Mouse (Mus musculus) kidney, embryonic 14.5 days (tissue): ENCODE measurements around the gene Ift52. TPM values are rescaled to one million over a fixed set of nuclear protein-coding genes. Genes with fewer than 3 reads are reported as not detected.

Experiments used
- ATAC-seq: fragments of 200-750 bp; cut with Nextera tagmentation; 2 replicates; pipeline ENCODE4 v1.8.0; 2017; ENCODE audit warnings: moderate number of reproducible peaks, mild to moderate bottlenecking, moderate TSS enrichment, moderate library complexity; ENCODE audit not compliant: low FRiP score, low TSS enrichment
- H3K27ac ChIP-seq: fragments of 300-500 bp; sonication (generic); 2 replicates; pipeline ENCODE4 v1.5.1; 2014; ENCODE audit warnings: low read depth, mild to moderate bottlenecking, low read length, moderate library complexity, mixed read lengths
- H3K27me3 ChIP-seq: fragments of 300-500 bp; sonication (generic); 2 replicates; pipeline ENCODE4 v1.6.1; 2014; ENCODE audit warnings: mild to moderate bottlenecking, low read length; ENCODE audit not compliant: control insufficient read depth, insufficient read depth
- H3K36me3 ChIP-seq: fragments of 300-500 bp; sonication (generic); 2 replicates; pipeline ENCODE4 v1.6.1; 2014; ENCODE audit warnings: low read length, mixed read lengths; ENCODE audit not compliant: control insufficient read depth, insufficient read depth
- H3K4me1 ChIP-seq: fragments of 300-500 bp; sonication (generic); 2 replicates; pipeline ENCODE4 v1.6.1; 2014; ENCODE audit warnings: low read length, mixed read lengths; ENCODE audit not compliant: control insufficient read depth, insufficient read depth
- H3K4me2 ChIP-seq: fragments of 300-500 bp; sonication (generic); replicated peaks from 2 replicates; pipeline ENCODE4 v1.6.1; 2014; ENCODE audit warnings: low read depth, mild to moderate bottlenecking, low read length
- H3K4me3 ChIP-seq: fragments of 300-500 bp; sonication (generic); 2 replicates; pipeline ENCODE4 v1.5.1; 2014; ENCODE audit warnings: mild to moderate bottlenecking, low read length
- H3K9ac ChIP-seq: fragments of 300-500 bp; sonication (generic); 2 replicates; pipeline ENCODE4 v1.6.1; 2014; ENCODE audit warnings: low read depth, mild to moderate bottlenecking, low read length, moderate library complexity
- H3K9me3 ChIP-seq: fragments of 300-500 bp; sonication (generic); 2 replicates; pipeline ENCODE4 v1.6.1; 2016; ENCODE audit warnings: low read length; ENCODE audit not compliant: control insufficient read depth
- WGBS: fragments of 180-500 bp; shearing (Covaris S2); extraction: QIAGEN DNeasy Blood & Tissue Kit; methylation state at CpG from one replicate; pipeline ENCODE4 v1.1.7; 2014; 5-methylcytosine and 5-hydroxymethylcytosine counted together
- polyA plus RNA-seq: library from polyadenylated mRNA; unstranded; fragments of >200 nt; fragmentation: Nextera tagmentation; extraction: Ambion mirVana; gene quantifications from 2 replicates; pipeline ENCODE4 v1.2.1, GENCODE M21; 2014

Ift52 gene
- 43.4 and 56.0 TPM in 2 replicates for polyA plus RNA-seq

GRCm38 (mm10) chr2:163016916-163017743 is at the start of gene Ift52:
Gene Ift52 (plus strand): TSS chr2:163017354.
- peaks cover 5% of the 10 kb centered on the region; the same call in 1 of the 2 replicates for H3K4me1 ChIP-seq
- H3K4me3 ChIP-seq: peak within 1 kb of the TSS; percentile 64
- peak within 1 kb of the TSS; percentile 66 for H3K9ac ChIP-seq
- peak within 1 kb of the TSS; percentile 62 for H3K4me2 ChIP-seq
- peak; percentile 98 for ATAC-seq
- H3K27ac ChIP-seq: peak within 1 kb of the TSS; percentile 45; the same call in 1 of the 2 replicates
- no peaks in the 10 kb centered on the region for H3K27me3 ChIP-seq
- no peaks in the 10 kb centered on the region for H3K36me3 ChIP-seq
- H3K9me3 ChIP-seq: no peaks in the 10 kb centered on the region
- under 1% methylated on average over 57 of the region's 57 CpGs for WGBS

- Histone ChIP-seq H3K4me1 (no peaks in the 10 kb centered on the region), H3K4me3 (no peak overlapping the region), H3K27ac (no peak overlapping the region), H3K9ac (no peak overlapping the region), H3K27me3 (no peaks in the 10 kb centered on the region), H3K36me3 (no peaks in the 10 kb centered on the region), H3K9me3 (no peaks in the 10 kb centered on the region), H3K4me2 (no peak overlapping the region)
- 8% methylated on average over 5 of the region's 5 CpGs for WGBS
- ATAC-seq: no peak
Measured at GRCm38 (mm10) chr2:162968357-162968756, 48.8 kb upstream of the Ift52 start.

- WGBS: 83% methylated on average over 3 of the region's 3 CpGs
- Histone ChIP-seq H3K4me2 (no peak overlapping the region), H3K36me3 (no peaks in the 10 kb centered on the region), H3K4me1 (no peaks in the 10 kb centered on the region), H3K27ac (no peak overlapping the region), H3K9me3 (no peaks in the 10 kb centered on the region), H3K4me3 (no peak overlapping the region), H3K27me3 (no peaks in the 10 kb centered on the region), H3K9ac (no peak overlapping the region)
- no peak for ATAC-seq
Measured at GRCm38 (mm10) chr2:162969101-162969500, 48.1 kb upstream of the Ift52 start.

- Histone ChIP-seq H3K9me3 (no peaks in the 10 kb centered on the region), H3K9ac (no peak overlapping the region), H3K4me1 (no peaks in the 10 kb centered on the region), H3K27ac (no peak overlapping the region), H3K4me2 (no peak overlapping the region), H3K36me3 (no peaks in the 10 kb centered on the region), H3K4me3 (no peak overlapping the region), H3K27me3 (no peaks in the 10 kb centered on the region)
- 83% methylated on average over 6 of the region's 6 CpGs for WGBS
- no peak for ATAC-seq
Measured at GRCm38 (mm10) chr2:162970896-162971295, 46.3 kb upstream of the Ift52 start.

GRCm38 (mm10) chr2:162972752-162973151 is 44.4 kb upstream of the Ift52 start:
- no peak for ATAC-seq
- H3K4me2 ChIP-seq: no peak overlapping the region
- 37% methylated on average over 7 of the region's 7 CpGs for WGBS

GRCm38 (mm10) chr2:162973206-162973605 is 43.9 kb upstream of the Ift52 start:
- H3K9me3 ChIP-seq: no peaks in the 10 kb centered on the region
- H3K27me3 ChIP-seq: no peaks in the 10 kb centered on the region
- no peak for ATAC-seq
- no peak overlapping the region for H3K27ac ChIP-seq
- H3K4me2 ChIP-seq: no peak overlapping the region
- no peak overlapping the region for H3K4me3 ChIP-seq
- H3K36me3 ChIP-seq: no peaks in the 10 kb centered on the region
- WGBS: 65% methylated on average over 5 of the region's 5 CpGs
- no peak overlapping the region for H3K9ac ChIP-seq
- no peaks in the 10 kb centered on the region for H3K4me1 ChIP-seq

More at GRCm38 (mm10) chr2:162972752-162973151, 44.4 kb upstream of the Ift52 start:
- Histone ChIP-seq H3K9ac (no peak overlapping the region), H3K4me1 (no peaks in the 10 kb centered on the region), H3K9me3 (no peaks in the 10 kb centered on the region), H3K27me3 (no peaks in the 10 kb centered on the region), H3K27ac (no peak overlapping the region), H3K36me3 (no peaks in the 10 kb centered on the region), H3K4me3 (no peak overlapping the region)

GRCm38 (mm10) chr2:162973637-162974036 is 43.5 kb upstream of the Ift52 start:
- H3K9me3 ChIP-seq: no peaks in the 10 kb centered on the region
- H3K27ac ChIP-seq: no peak overlapping the region
- H3K27me3 ChIP-seq: no peaks in the 10 kb centered on the region
- H3K36me3 ChIP-seq: no peaks in the 10 kb centered on the region
- no peak overlapping the region for H3K4me2 ChIP-seq
- H3K4me3 ChIP-seq: no peak overlapping the region
- no peak overlapping the region for H3K9ac ChIP-seq
- WGBS: 22% methylated on average over 11 of the region's 11 CpGs
- H3K4me1 ChIP-seq: no peaks in the 10 kb centered on the region
- ATAC-seq: no peak

GRCm38 (mm10) chr2:162975157-162975775 is 41.9 kb upstream of the Ift52 start:
- H3K27me3 ChIP-seq: no peaks in the 10 kb centered on the region
- no peak for ATAC-seq
- WGBS: 78% methylated on average over 11 of the region's 11 CpGs

GRCm38 (mm10) chr2:162976001-162976400 is 41.2 kb upstream of the Ift52 start:
- no peak overlapping the region for H3K9ac ChIP-seq
- no peak overlapping the region for H3K4me3 ChIP-seq
- H3K4me2 ChIP-seq: no peak overlapping the region
- no peaks in the 10 kb centered on the region for H3K27me3 ChIP-seq
- 72% methylated on average over 4 of the region's 4 CpGs for WGBS
- H3K4me1 ChIP-seq: no peaks in the 10 kb centered on the region
- no peak for ATAC-seq
- no peak overlapping the region for H3K27ac ChIP-seq
- no peaks in the 10 kb centered on the region for H3K36me3 ChIP-seq
- H3K9me3 ChIP-seq: no peaks in the 10 kb centered on the region

More at GRCm38 (mm10) chr2:162975157-162975775, 41.9 kb upstream of the Ift52 start:
- Histone ChIP-seq H3K4me1 (no peaks in the 10 kb centered on the region), H3K9me3 (no peaks in the 10 kb centered on the region), H3K36me3 (no peaks in the 10 kb centered on the region), H3K9ac (no peak overlapping the region), H3K27ac (no peak overlapping the region), H3K4me2 (no peak overlapping the region), H3K4me3 (no peak overlapping the region)
